Mouse (Mus musculus) gastrocnemius, adult 2 months (tissue): ENCODE data around the gene Thbd. TPM values are rescaled to one million over a fixed set of nuclear protein-coding genes. Genes with fewer than 3 reads are reported as not detected.
A peak's percentile ranks its signal among the peaks of the same experiment; 100 is the strongest.

ENCODE experiments used
- DNase-seq: peaks from one replicate; pipeline ENCODE4 v3.0.0; 2022
- H3K27ac ChIP-seq: fragments of 200-600 bp; 2 replicates; pipeline ENCODE4 v1.8.1; 2022; ENCODE audit warnings: mild to moderate bottlenecking
- H3K4me3 ChIP-seq: fragments of 200-600 bp; 2 replicates; pipeline ENCODE4 v1.8.1; 2022; ENCODE audit warnings: mild to moderate bottlenecking, moderate library complexity
- CTCF ChIP-seq: fragments of 200-600 bp; IDR thresholded peaks from 2 replicates; pipeline ENCODE4 v1.8.1; 2022; ENCODE audit warnings: antibody characterized with exemption, mild to moderate bottlenecking, moderate library complexity
- intact Hi-C: fragments of 180-260 bp; cut with DNase I; formaldehyde crosslinking; loops from one replicate; pipeline ENCODE4 v1.15.1; 2025
- total RNA-seq, 2 experiments: library from RNA; stranded (reverse); gene quantifications; 2 replicates each; pipeline ENCODE4 v1.2.3; 2021

Thbd gene
- total RNA-seq, 2 experiments from 2014 or later: 13.0 to 24.0 TPM

DNA sequence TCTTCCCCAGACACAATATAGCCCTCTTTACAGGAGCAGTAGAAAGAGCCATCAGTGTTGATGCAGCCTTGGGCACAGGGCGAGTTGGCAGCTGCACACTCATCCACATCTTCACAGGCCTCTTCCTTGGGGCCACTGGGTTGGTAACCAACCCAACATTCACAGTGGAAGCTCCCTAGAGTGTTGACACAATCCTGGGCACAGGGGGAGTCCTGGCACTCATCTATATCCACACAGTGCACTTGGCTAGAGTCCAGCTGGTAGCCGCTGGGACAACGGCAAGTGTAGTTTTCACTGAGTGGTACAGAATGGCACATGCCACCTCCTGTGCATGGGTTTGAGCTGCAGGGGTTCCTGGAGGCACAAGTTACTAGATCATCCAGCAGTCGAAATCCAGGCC, 34.2 kb upstream of the Thbd start:
- Histone ChIP-seq H3K27ac (peak overlapping the region; percentile 92), H3K4me3 (peak overlapping the region; percentile 70)
- intact Hi-C loops: no loop called here
- TF ChIP-seq CTCF: no peak
- peak; percentile 23 for DNase-seq

- no peak for DNase-seq
- TF ChIP-seq CTCF: no peak
- intact Hi-C loops: no loop called here
- Histone ChIP-seq H3K4me3 (peak overlapping the region; percentile 70), H3K27ac (peak overlapping the region; percentile 92)
Measured at GRCm38 (mm10) chr2:148441421-148441820, 33.4 kb upstream of the Thbd start.

GRCm38 (mm10) chr2:148439691-148440276, 31.8 kb upstream of the Thbd start:
- Histone ChIP-seq H3K27ac (peak overlapping the region; percentile 92), H3K4me3 (peak overlapping the region; percentile 70)
- no peak for TF ChIP-seq CTCF
- no peak for DNase-seq
- intact Hi-C loops: no loop called here

DNA sequence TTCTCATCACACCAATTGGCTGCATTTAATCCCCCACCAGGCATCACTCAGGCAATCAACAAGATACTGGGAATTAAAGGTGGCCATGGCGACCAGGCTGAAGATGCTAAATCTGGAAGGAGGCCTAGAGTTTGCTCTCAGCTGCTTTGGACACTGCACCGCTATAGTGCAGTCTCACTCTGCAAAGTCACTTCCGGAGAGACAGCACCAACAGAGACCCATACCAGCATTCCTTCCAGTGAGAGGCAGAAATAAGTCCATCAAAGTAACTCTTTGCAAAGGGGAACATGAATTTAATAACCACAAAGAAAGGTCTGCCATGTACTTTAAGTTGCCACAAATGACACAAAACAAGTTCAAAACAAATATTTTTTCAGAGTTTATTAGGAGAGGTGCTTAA, 28.3 kb upstream of the Thbd start:
- DNase-seq: no peak
- intact Hi-C loops: no loop called here
- H3K27ac ChIP-seq: peak overlapping the region; percentile 50
- no peak for TF ChIP-seq CTCF
- H3K4me3 ChIP-seq: peak overlapping the region; percentile 70

- no peak for TF ChIP-seq CTCF
- intact Hi-C loops: no loop called here
Measured at GRCm38 (mm10) chr2:148432346-148432745, 24.4 kb upstream of the Thbd start.

GRCm38 (mm10) chr2:148430941-148431340, 23.0 kb upstream of the Thbd start:
- H3K27ac ChIP-seq: no peak overlapping the region; the same call in 1 of the 2 replicates
- no peak for TF ChIP-seq CTCF
- no peak for DNase-seq
- H3K4me3 ChIP-seq: no peak overlapping the region
- intact Hi-C loops: no loop called here

More at GRCm38 (mm10) chr2:148432346-148432745, 24.4 kb upstream of the Thbd start:
- no peak overlapping the region for H3K4me3 ChIP-seq
- no peak for DNase-seq
- no peak overlapping the region for H3K27ac ChIP-seq

GRCm38 (mm10) chr2:148429001-148429505, 21.1 kb upstream of the Thbd start:
- Histone ChIP-seq H3K4me3 (no peak overlapping the region), H3K27ac (peak overlapping the region; percentile 67)
- intact Hi-C loops: no loop called here
- DNase-seq: no peak
- no peak for TF ChIP-seq CTCF

DNA sequence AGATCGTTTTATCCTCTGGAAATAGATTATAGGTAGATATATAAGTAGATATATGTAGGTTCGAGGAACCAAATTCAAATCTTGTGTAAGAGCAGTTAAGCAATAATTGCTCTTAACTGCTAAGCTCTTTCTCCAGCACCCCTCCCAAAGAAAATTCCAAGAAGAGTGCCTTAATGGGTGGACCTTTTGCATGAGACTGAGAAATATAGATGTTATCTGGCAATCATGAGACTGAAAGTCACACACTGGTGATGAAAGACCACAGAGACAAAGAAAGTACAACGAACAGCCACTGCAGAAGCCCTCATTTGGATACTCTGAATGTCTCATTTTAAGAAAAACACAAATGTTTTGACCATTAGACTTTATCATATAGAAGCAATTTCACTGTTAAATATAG, 20.5 kb upstream of the Thbd start:
- H3K27ac ChIP-seq: peak overlapping the region; percentile 67
- no peak for DNase-seq
- intact Hi-C loops: no loop called here
- no peak for TF ChIP-seq CTCF
- no peak overlapping the region for H3K4me3 ChIP-seq

- no peak overlapping the region for H3K4me3 ChIP-seq
- intact Hi-C loops: loop anchor here (2.0 kb wide), 1 partner anchor 21 kb away; no protein-coding TSS in a partner anchor
- no peak for DNase-seq
- peak overlapping the region; percentile 53 for H3K27ac ChIP-seq
- TF ChIP-seq CTCF: no peak
Measured at GRCm38 (mm10) chr2:148427553-148427952, 19.6 kb upstream of the Thbd start.

DNA sequence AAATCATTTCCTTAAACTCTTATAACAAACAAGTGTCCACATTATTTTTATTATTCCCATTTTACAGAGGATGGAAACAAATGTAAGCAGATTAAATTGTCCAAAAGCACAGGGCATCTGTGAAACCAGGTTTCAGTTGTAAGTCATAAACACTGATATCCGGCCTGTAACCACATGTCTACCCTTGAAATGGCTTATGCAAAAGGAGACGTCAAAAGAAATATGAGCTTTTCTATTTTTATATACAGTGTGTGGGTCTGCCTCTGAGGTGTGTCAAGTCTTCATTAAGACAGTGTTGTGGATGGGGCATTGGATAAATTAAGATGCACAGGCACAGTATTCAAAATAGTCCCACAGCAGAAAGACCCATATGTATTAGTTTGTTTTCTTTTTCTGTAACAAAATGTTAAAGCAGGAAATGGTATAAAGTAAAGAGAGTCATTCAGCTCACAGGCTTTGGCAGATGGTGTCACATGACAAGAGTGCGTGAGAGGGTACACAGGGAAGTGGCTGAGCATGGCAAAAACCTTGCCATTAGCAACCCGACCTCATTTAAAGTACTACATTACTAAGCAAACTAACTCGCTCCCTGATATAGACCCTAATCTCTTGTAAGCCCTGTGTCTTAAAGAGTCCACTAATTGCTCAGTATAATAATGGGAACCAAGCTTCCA, 17.9 kb upstream of the Thbd start:
- Histone ChIP-seq H3K27ac (peak overlapping the region; percentile 87), H3K4me3 (no peak overlapping the region)
- intact Hi-C loops: loop anchor here (2.0 kb wide), 1 partner anchor 23 kb away; no protein-coding TSS in a partner anchor
- no peak for TF ChIP-seq CTCF
- DNase-seq: peak; percentile 38

- no peak for DNase-seq
- no peak overlapping the region for H3K4me3 ChIP-seq
- TF ChIP-seq CTCF: no peak
- peak overlapping the region; percentile 43; the same call in 1 of the 2 replicates for H3K27ac ChIP-seq
- intact Hi-C loops: no loop called here
Measured at GRCm38 (mm10) chr2:148421706-148422105, 13.7 kb upstream of the Thbd start.

GRCm38 (mm10) chr2:148421112-148421511, 13.1 kb upstream of the Thbd start:
- no peak for TF ChIP-seq CTCF
- Histone ChIP-seq H3K27ac (peak overlapping the region; percentile 43; the same call in 1 of the 2 replicates), H3K4me3 (no peak overlapping the region)
- DNase-seq: no peak
- intact Hi-C loops: no loop called here

- H3K27ac ChIP-seq: no peak overlapping the region
- no peak for DNase-seq
- no peak overlapping the region for H3K4me3 ChIP-seq
- TF ChIP-seq CTCF: no peak
- intact Hi-C loops: no loop called here
Measured at GRCm38 (mm10) chr2:148419776-148420175, 11.8 kb upstream of the Thbd start.

DNA sequence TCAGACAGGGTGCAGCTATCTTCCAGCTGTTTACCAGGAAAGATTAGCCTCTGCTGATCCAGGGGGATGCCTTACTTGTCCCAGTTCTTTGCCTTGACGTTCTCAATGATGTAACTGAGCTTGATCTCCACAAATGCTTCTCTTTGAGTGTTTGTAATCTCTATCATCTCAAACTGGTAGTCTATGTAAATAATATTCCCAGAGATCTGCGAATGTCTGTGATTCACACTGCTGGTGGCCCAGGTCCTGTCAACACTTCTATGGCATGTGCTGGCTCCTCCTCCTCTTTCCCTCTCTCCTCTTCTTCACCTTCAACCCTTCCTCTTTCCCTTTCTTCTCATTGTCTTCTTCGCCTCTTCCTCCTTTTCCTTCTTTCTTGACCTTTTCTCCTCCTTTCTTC, 11.2 kb upstream of the Thbd start:
- H3K4me3 ChIP-seq: no peak overlapping the region
- no peak for DNase-seq
- no peak for TF ChIP-seq CTCF
- H3K27ac ChIP-seq: no peak overlapping the region
- intact Hi-C loops: no loop called here
